Mouse (Mus musculus) olfactory bulb, adult 2 months (tissue): Measurements from ENCODE around the gene Olfr307.

ENCODE experiments used
- CTCF ChIP-seq: fragments of 200-500 bp; IDR thresholded peaks from 2 replicates; pipeline ENCODE4 v1.5.1; 2012; ENCODE audit warnings: low read depth, mild to moderate bottlenecking, low read length, moderate library complexity; ENCODE audit not compliant: insufficient read depth
- POLR2A ChIP-seq: fragments of 200-500 bp; IDR thresholded peaks from 2 replicates; pipeline ENCODE4 v1.6.1; 2012; ENCODE audit warnings: mild to moderate bottlenecking, low read depth, low read length, moderate library complexity; ENCODE audit not compliant: insufficient read depth

GRCm38 (mm10) chr7:86342881-86343565, 5.6 kb upstream of the Olfr307 start:
- TF ChIP-seq CTCF (no peak), POLR2A (no peak)
